Mouse (Mus musculus) erythroblast, embryonic 14.5 days (primary cell): ENCODE results near the gene Trpc5. TPM values are rescaled to one million over a fixed set of nuclear protein-coding genes. Genes with fewer than 3 reads are reported as not detected.

Experiments used
- H3K27me3 ChIP-seq: 2 replicates; pipeline ENCODE4 v1.6.1; 2012; ENCODE audit warnings: inconsistent platforms; ENCODE audit not compliant: control insufficient read depth
- H3K36me3 ChIP-seq: 2 replicates; pipeline ENCODE4 v1.6.1; 2012; ENCODE audit warnings: mild to moderate bottlenecking, inconsistent platforms; ENCODE audit not compliant: control insufficient read depth
- H3K4me1 ChIP-seq: 2 replicates; pipeline ENCODE4 v1.6.1; 2012; ENCODE audit warnings: inconsistent platforms; ENCODE audit not compliant: control insufficient read depth
- H3K4me3 ChIP-seq: replicated peaks from 2 replicates; pipeline ENCODE3; 2012; ENCODE audit warnings: moderate library complexity, mild to moderate bottlenecking, inconsistent platforms
- H3K9me3 ChIP-seq: 2 replicates; pipeline ENCODE4 v1.6.1; 2012; ENCODE audit warnings: low read length, inconsistent platforms, mixed read lengths; ENCODE audit not compliant: control insufficient read depth
- GATA1 ChIP-seq: IDR thresholded peaks from 2 replicates; pipeline ENCODE4 v1.6.1; 2012; ENCODE audit warnings: low read length, inconsistent platforms, mixed read lengths
- TAL1 ChIP-seq: IDR thresholded peaks from 3 replicates; pipeline ENCODE4 v1.6.1; 2012; ENCODE audit warnings: low read length, inconsistent platforms, mixed read lengths
- polyA plus RNA-seq: library from polyadenylated mRNA; stranded (reverse); fragments of >175 nt; gene quantifications from 2 replicates; pipeline ENCODE4 v1.2.3, GENCODE M21; 2012

Gene Trpc5
- polyA plus RNA-seq, 1 experiment, result not detected

GRCm38 (mm10) chrX:144408036-144408435, 279.9 kb downstream of the Trpc5 start:
- Histone ChIP-seq H3K36me3 (no peaks in the 10 kb centered on the region), H3K4me3 (no peak overlapping the region), H3K9me3 (no peaks in the 10 kb centered on the region), H3K4me1 (no peaks in the 10 kb centered on the region), H3K27me3 (no peaks in the 10 kb centered on the region)
- TF ChIP-seq GATA1 (no peak), TAL1 (no peak)

GRCm38 (mm10) chrX:144403526-144403925, 284.5 kb downstream of the Trpc5 start:
- no peaks in the 10 kb centered on the region for H3K27me3 ChIP-seq
- TF ChIP-seq GATA1, result no peak
- TF ChIP-seq TAL1, result no peak
- no peaks in the 10 kb centered on the region for H3K9me3 ChIP-seq
- no peak overlapping the region for H3K4me3 ChIP-seq
- no peaks in the 10 kb centered on the region for H3K4me1 ChIP-seq
- no peaks in the 10 kb centered on the region for H3K36me3 ChIP-seq

GRCm38 (mm10) chrX:144374196-144374595, 313.8 kb downstream of the Trpc5 start:
- Histone ChIP-seq H3K27me3 (no peaks in the 10 kb centered on the region), H3K9me3 (no peaks in the 10 kb centered on the region), H3K36me3 (peaks cover 5% of the 10 kb centered on the region), H3K4me1 (no peaks in the 10 kb centered on the region), H3K4me3 (no peak overlapping the region)
- TF ChIP-seq TAL1, result no peak
- no peak for TF ChIP-seq GATA1

GRCm38 (mm10) chrX:144338355-144338754, 349.6 kb downstream of the Trpc5 start:
- TF ChIP-seq TAL1 (no peak), GATA1 (no peak)
- no peak overlapping the region for H3K4me3 ChIP-seq
- no peaks in the 10 kb centered on the region for H3K9me3 ChIP-seq
- H3K4me1 ChIP-seq, result no peaks in the 10 kb centered on the region
- no peaks in the 10 kb centered on the region for H3K27me3 ChIP-seq
- peaks cover 3% of the 10 kb centered on the region for H3K36me3 ChIP-seq

GRCm38 (mm10) chrX:144337938-144338337, 350.0 kb downstream of the Trpc5 start:
- TF ChIP-seq TAL1 (no peak), GATA1 (no peak)
- H3K4me1 ChIP-seq, result no peaks in the 10 kb centered on the region
- H3K4me3 ChIP-seq, result no peak overlapping the region
- H3K27me3 ChIP-seq, result no peaks in the 10 kb centered on the region
- no peaks in the 10 kb centered on the region for H3K9me3 ChIP-seq
- peaks cover 3% of the 10 kb centered on the region for H3K36me3 ChIP-seq

- TF ChIP-seq TAL1, result no peak
- no peak for TF ChIP-seq GATA1
- Histone ChIP-seq H3K9me3 (no peaks in the 10 kb centered on the region), H3K4me3 (no peak overlapping the region), H3K36me3 (peaks cover 3% of the 10 kb centered on the region), H3K4me1 (no peaks in the 10 kb centered on the region), H3K27me3 (no peaks in the 10 kb centered on the region)
Observed at GRCm38 (mm10) chrX:144335332-144336015, 352.5 kb downstream of the Trpc5 start.

Other genes with a start within 250 kb of the Trpc5 start
- gene Trpc5os, start 231.6 kb downstream of the Trpc5 start, polyA plus RNA-seq, result not detected in 2 replicates
- gene Rtl4, start 727 bp upstream of the Trpc5 start, polyA plus RNA-seq, result not detected in 2 replicates